Mouse (Mus musculus) liver, embryonic 12.5 days (tissue): ENCODE results near the gene Phf5a. TPM values are rescaled to one million over a fixed set of nuclear protein-coding genes. Genes with fewer than 3 reads are reported as not detected.

Source experiments
- ATAC-seq: fragments of 200-750 bp; cut with Nextera tagmentation; 2 replicates; pipeline ENCODE4 v1.8.0; 2017; ENCODE audit warnings: moderate number of reproducible peaks, mild to moderate bottlenecking, moderate library complexity
- H3K27ac ChIP-seq: fragments of 300-500 bp; sonication (generic); 2 replicates; pipeline ENCODE4 v1.5.1; 2016; ENCODE audit warnings: mild to moderate bottlenecking
- H3K27me3 ChIP-seq: fragments of 300-500 bp; sonication (generic); replicated peaks from 2 replicates; pipeline ENCODE4 v1.6.1; 2016; ENCODE audit warnings: mild to moderate bottlenecking, moderate library complexity
- H3K36me3 ChIP-seq: fragments of 300-500 bp; sonication (generic); 2 replicates; pipeline ENCODE4 v1.6.1; 2016; ENCODE audit warnings: mild to moderate bottlenecking, moderate library complexity
- H3K4me1 ChIP-seq: fragments of 300-500 bp; sonication (generic); 2 replicates; pipeline ENCODE4 v1.6.1; 2016
- H3K4me2 ChIP-seq: fragments of 300-500 bp; sonication (generic); 2 replicates; pipeline ENCODE4 v1.6.1; 2016; ENCODE audit warnings: mild to moderate bottlenecking, moderate library complexity
- H3K4me3 ChIP-seq: fragments of 300-500 bp; sonication (generic); 2 replicates; pipeline ENCODE4 v1.5.1; 2016; ENCODE audit warnings: mild to moderate bottlenecking, moderate library complexity
- H3K9ac ChIP-seq: fragments of 300-500 bp; sonication (generic); 2 replicates; pipeline ENCODE4 v1.6.1; 2016; ENCODE audit warnings: mild to moderate bottlenecking, moderate library complexity
- H3K9me3 ChIP-seq: fragments of 300-500 bp; sonication (generic); replicated peaks from 2 replicates; pipeline ENCODE4 v1.6.1; 2016; ENCODE audit warnings: mild to moderate bottlenecking, moderate library complexity
- WGBS: fragments of 180-500 bp; shearing (Covaris S2); methylation state at CpG from one replicate; pipeline ENCODE4 v1.1.7; 2016; ENCODE audit not compliant: insufficient replicate concordance; 5-methylcytosine and 5-hydroxymethylcytosine counted together
- polyA plus RNA-seq: library from polyadenylated mRNA; unstranded; fragments of >200 nt; fragmentation: Nextera tagmentation; extraction: Ambion mirVana; gene quantifications from 2 replicates; pipeline ENCODE4 v1.2.1, GENCODE M21; 2016

The Phf5a gene
- polyA plus RNA-seq, 1 experiment from 2014 or later = 145 TPM

- no peak overlapping the region for H3K4me2 ChIP-seq
- H3K27ac ChIP-seq = no peak overlapping the region
- 0 out of 2 replicates have a peak, but pooled peaks cover 5% of the 10 kb centered on the region for H3K4me1 ChIP-seq
- no peak for ATAC-seq
- peaks cover 96% of the 10 kb centered on the region for H3K36me3 ChIP-seq
- WGBS = 89% methylated on average over 2 of the region's 2 CpGs
- H3K9me3 ChIP-seq = no peaks in the 10 kb centered on the region
- no peaks in the 10 kb centered on the region for H3K27me3 ChIP-seq
- no peak overlapping the region for H3K9ac ChIP-seq
- no peak overlapping the region for H3K4me3 ChIP-seq
These were observed 27.0 kb upstream of the Phf5a start for GRCm38 (mm10) chr15:81898751-81899150.

- no peak overlapping the region for H3K4me2 ChIP-seq
- no peak for ATAC-seq
- no peak overlapping the region for H3K4me3 ChIP-seq
- H3K4me1 ChIP-seq = peaks cover 8% of the 10 kb centered on the region
- peak overlapping the region; percentile 38; the same call in 1 of the 2 replicates for H3K27ac ChIP-seq
- 90% methylated on average over 5 of the region's 5 CpGs for WGBS
- H3K36me3 ChIP-seq = peaks cover 94% of the 10 kb centered on the region
- H3K9me3 ChIP-seq = no peaks in the 10 kb centered on the region
- no peak overlapping the region for H3K9ac ChIP-seq
- no peaks in the 10 kb centered on the region for H3K27me3 ChIP-seq
These were observed 26.0 kb upstream of the Phf5a start for GRCm38 (mm10) chr15:81897607-81898285.

DNA sequence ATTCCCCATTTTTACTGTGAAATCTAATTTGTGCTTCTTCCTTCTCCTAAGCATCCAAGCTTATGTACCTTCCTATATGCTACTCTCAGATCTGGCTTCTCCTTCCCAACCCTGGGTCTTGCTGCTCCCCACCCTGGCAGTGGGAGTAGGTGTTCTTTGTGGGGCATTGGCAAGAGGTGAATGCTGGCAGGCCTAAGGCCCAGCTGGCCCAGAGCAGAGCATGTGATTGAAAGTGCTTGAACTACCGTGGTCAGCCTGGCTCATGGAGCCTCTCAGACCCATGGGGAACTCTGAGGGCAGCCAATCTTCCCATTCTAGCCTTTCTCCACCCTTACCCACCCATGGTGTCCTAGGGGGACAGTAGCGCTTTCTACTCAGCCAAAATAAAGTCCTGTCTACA, 24.7 kb upstream of the Phf5a start:
- Histone ChIP-seq H3K4me3 (no peak overlapping the region), H3K27ac (no peak overlapping the region), H3K36me3 (peaks cover 93% of the 10 kb centered on the region), H3K4me1 (peaks cover 21% of the 10 kb centered on the region), H3K9ac (no peak overlapping the region), H3K27me3 (no peaks in the 10 kb centered on the region), H3K4me2 (no peak overlapping the region), H3K9me3 (no peaks in the 10 kb centered on the region)
- no peak for ATAC-seq
- WGBS = 85% methylated on average over 2 of the region's 2 CpGs

- Histone ChIP-seq H3K9me3 (no peaks in the 10 kb centered on the region), H3K4me3 (no peak overlapping the region), H3K4me1 (peaks cover 42% of the 10 kb centered on the region), H3K27me3 (no peaks in the 10 kb centered on the region), H3K36me3 (peaks cover 94% of the 10 kb centered on the region), H3K4me2 (no peak overlapping the region), H3K27ac (peak overlapping the region; percentile 42; the same call in 1 of the 2 replicates), H3K9ac (no peak overlapping the region)
- WGBS = 72% methylated on average over 1 of the region's 1 CpGs
- no peak for ATAC-seq
These were observed 22.3 kb upstream of the Phf5a start for GRCm38 (mm10) chr15:81894002-81894401.

- ATAC-seq = peak; percentile 93
- Histone ChIP-seq H3K9me3 (no peaks in the 10 kb centered on the region), H3K27me3 (no peaks in the 10 kb centered on the region), H3K4me3 (peak overlapping the region; percentile 16; the same call in 1 of the 2 replicates), H3K9ac (peak overlapping the region; percentile 51; the same call in 1 of the 2 replicates), H3K4me1 (peaks cover 42% of the 10 kb centered on the region), H3K4me2 (peak overlapping the region; percentile 53), H3K36me3 (peaks cover 91% of the 10 kb centered on the region), H3K27ac (peak overlapping the region; percentile 96)
- 55% methylated on average over 8 of the region's 8 CpGs for WGBS
These were observed 20.3 kb upstream of the Phf5a start for GRCm38 (mm10) chr15:81891822-81892580.

GRCm38 (mm10) chr15:81891140-81891802, 19.6 kb upstream of the Phf5a start:
- no peaks in the 10 kb centered on the region for H3K27me3 ChIP-seq
- H3K9ac ChIP-seq = peak overlapping the region; percentile 48
- ATAC-seq = peak; percentile 67
- peak overlapping the region; percentile 53 for H3K4me2 ChIP-seq
- H3K9me3 ChIP-seq = no peaks in the 10 kb centered on the region
- 59% methylated on average over 7 of the region's 7 CpGs for WGBS
- H3K36me3 ChIP-seq = peaks cover 90% of the 10 kb centered on the region
- H3K4me3 ChIP-seq = no peak overlapping the region
- H3K4me1 ChIP-seq = peaks cover 42% of the 10 kb centered on the region
- H3K27ac ChIP-seq = peak overlapping the region; percentile 96

GRCm38 (mm10) chr15:81889175-81889574, 17.5 kb upstream of the Phf5a start:
- Histone ChIP-seq H3K4me2 (no peak overlapping the region), H3K9ac (no peak overlapping the region), H3K36me3 (peaks cover 79% of the 10 kb centered on the region), H3K4me3 (no peak overlapping the region), H3K27me3 (no peaks in the 10 kb centered on the region), H3K27ac (0 out of 2 replicates have a peak overlapping the region, but pooled peaks have one; percentile 96), H3K9me3 (no peaks in the 10 kb centered on the region), H3K4me1 (peaks cover 42% of the 10 kb centered on the region)
- no peak for ATAC-seq
- WGBS = 89% methylated on average over 7 of the region's 7 CpGs

DNA sequence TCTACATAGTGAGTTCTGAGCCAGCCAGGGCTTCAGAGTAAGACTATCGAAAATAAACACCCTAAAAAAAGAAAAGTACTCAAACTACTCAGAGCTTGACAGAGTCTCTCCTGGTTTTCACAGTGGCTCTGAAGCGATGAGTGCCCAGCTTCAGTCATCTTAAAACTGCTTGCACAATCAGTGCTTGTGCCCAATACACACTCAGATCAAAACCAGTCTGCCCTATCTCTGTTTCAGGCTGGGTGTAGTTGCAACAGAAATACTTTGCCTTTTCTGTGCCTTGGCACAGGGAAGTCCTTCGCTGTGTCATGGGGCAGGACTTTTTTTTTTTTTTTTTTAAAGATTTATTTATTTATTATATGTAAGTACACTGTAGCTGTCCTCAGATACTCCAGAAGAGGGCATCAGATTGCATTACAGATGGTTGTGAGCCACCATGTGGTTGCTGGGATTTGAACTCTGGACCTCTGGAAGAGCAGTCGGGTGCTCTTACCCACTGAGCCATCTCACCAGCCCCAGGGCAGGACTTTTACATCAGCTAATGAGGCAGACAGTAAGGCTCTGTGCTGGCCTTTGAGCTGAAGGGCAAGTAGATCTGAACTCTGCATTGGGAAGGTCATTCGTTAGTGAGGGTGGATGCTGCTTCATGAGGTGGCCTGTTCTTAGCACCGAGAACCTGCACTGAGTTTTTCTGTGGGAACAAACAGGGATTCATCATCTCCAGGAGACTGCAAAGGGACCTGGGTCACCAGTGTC, 15.3 kb upstream of the Phf5a start:
- ATAC-seq = no peak
- no peak overlapping the region for H3K4me2 ChIP-seq
- H3K4me3 ChIP-seq = no peak overlapping the region
- H3K27ac ChIP-seq = no peak overlapping the region
- H3K36me3 ChIP-seq = peaks cover 59% of the 10 kb centered on the region
- no peak overlapping the region for H3K9ac ChIP-seq
- H3K9me3 ChIP-seq = no peaks in the 10 kb centered on the region
- 88% methylated on average over 6 of the region's 6 CpGs for WGBS
- H3K27me3 ChIP-seq = no peaks in the 10 kb centered on the region
- peaks cover 50% of the 10 kb centered on the region for H3K4me1 ChIP-seq

DNA sequence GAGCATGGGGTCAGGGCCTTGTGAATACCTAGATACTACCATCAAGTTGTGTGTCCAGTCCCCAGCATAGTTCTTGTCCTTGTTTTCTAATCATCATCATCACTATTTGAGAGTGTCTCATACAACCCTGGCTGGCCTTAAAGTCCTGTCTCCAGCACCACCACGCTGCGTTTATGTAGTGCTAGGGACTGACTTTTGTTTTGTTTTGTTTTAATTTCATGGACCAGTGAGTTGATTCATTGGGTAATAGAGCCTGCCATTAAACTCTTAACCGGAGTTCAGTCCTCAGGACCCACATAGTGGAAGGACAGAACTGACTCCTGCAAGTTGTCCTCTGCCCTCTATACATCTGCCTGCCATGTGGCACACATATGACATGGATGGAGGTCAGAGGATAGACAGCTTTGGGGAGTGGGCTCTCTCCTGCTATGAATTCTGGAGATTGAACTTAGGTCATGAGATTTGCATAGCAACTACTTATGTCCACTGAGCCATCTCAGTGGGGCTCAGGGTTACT, 13.8 kb upstream of the Phf5a start:
- no peak overlapping the region for H3K27ac ChIP-seq
- no peak overlapping the region for H3K4me3 ChIP-seq
- H3K4me1 ChIP-seq = peaks cover 41% of the 10 kb centered on the region
- no peak for ATAC-seq
- H3K36me3 ChIP-seq = peaks cover 50% of the 10 kb centered on the region
- no peaks in the 10 kb centered on the region for H3K9me3 ChIP-seq
- H3K9ac ChIP-seq = no peak overlapping the region
- 87% methylated on average over 3 of the region's 3 CpGs for WGBS
- H3K4me2 ChIP-seq = no peak overlapping the region
- H3K27me3 ChIP-seq = no peaks in the 10 kb centered on the region

GRCm38 (mm10) chr15:81882348-81882747, 10.6 kb upstream of the Phf5a start:
- Histone ChIP-seq H3K4me1 (peaks cover 43% of the 10 kb centered on the region), H3K9ac (no peak overlapping the region), H3K9me3 (no peaks in the 10 kb centered on the region), H3K27me3 (no peaks in the 10 kb centered on the region), H3K4me3 (no peak overlapping the region), H3K27ac (0 out of 2 replicates have a peak overlapping the region, but pooled peaks have one; percentile 22), H3K36me3 (peaks cover 20% of the 10 kb centered on the region), H3K4me2 (no peak overlapping the region)
- no peak for ATAC-seq
- WGBS = 77% methylated on average over 3 of the region's 3 CpGs
